Mouse (Mus musculus): ENCODE results near the gene Mdfi. TPM values are rescaled to one million over a fixed set of nuclear protein-coding genes. Genes with fewer than 3 reads are reported as not detected.

Gene Mdfi
- polyA plus RNA-seq (2014; fragmentation: Illumina TruSeq; extraction: RNeasy Lipid Tissue Mini Kit (QIAGEN cat#74804); ENCODE audit: low read depth, low replicate concordance): not detected

DNA sequence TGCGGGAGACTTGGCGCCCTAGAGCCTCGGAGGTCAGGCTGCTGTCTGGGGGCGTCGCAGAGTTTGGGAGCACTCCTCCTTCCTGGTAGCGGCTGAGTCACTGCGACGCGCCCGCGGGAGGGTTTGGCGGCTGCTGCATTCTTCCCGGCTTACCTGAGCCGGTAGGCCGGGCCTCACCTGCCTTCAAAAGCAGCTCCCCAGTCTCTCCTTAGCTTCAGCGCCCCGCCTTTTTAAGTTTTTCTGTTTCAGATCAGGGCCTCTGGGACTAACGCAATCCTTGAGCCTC lies at the start of gene Mdfi:
TSS of gene Mdfi (minus strand) at position 210 of the 286 bp plus-strand sequence.

Other genes with a start within 250 kb of the Mdfi start
- gene Bysl, start 223.2 kb downstream of the Mdfi start, polyA plus RNA-seq (2014; fragmentation: Illumina TruSeq; extraction: RNeasy Lipid Tissue Mini Kit (QIAGEN cat#74804); ENCODE audit: low read depth, low replicate concordance): 1.1 TPM
- gene Med20, start 223.1 kb downstream of the Mdfi start, polyA plus RNA-seq (2014; fragmentation: Illumina TruSeq; extraction: RNeasy Lipid Tissue Mini Kit (QIAGEN cat#74804); ENCODE audit: low read depth, low replicate concordance): 8.6 TPM
- gene Gm20517, start 223.1 kb downstream of the Mdfi start, polyA plus RNA-seq (2014; fragmentation: Illumina TruSeq; extraction: RNeasy Lipid Tissue Mini Kit (QIAGEN cat#74804); ENCODE audit: low read depth, low replicate concordance): 0.32 TPM
- 1.2 TPM for gene Usp49, start 204.0 kb downstream of the Mdfi start, polyA plus RNA-seq (2014; fragmentation: Illumina TruSeq; extraction: RNeasy Lipid Tissue Mini Kit (QIAGEN cat#74804); ENCODE audit: low read depth, low replicate concordance)
- gene Tomm6, start 146.3 kb downstream of the Mdfi start, polyA plus RNA-seq (2014; fragmentation: Illumina TruSeq; extraction: RNeasy Lipid Tissue Mini Kit (QIAGEN cat#74804); ENCODE audit: low read depth, low replicate concordance): 32.8 TPM
- gene Frs3, start 145.7 kb downstream of the Mdfi start, polyA plus RNA-seq (2014; fragmentation: Illumina TruSeq; extraction: RNeasy Lipid Tissue Mini Kit (QIAGEN cat#74804); ENCODE audit: low read depth, low replicate concordance): 0.79 TPM
- gene Gm21981, start 140.2 kb downstream of the Mdfi start, polyA plus RNA-seq (2014; fragmentation: Illumina TruSeq; extraction: RNeasy Lipid Tissue Mini Kit (QIAGEN cat#74804); ENCODE audit: low read depth, low replicate concordance): not detected
- not detected for gene Prickle4, start 140.0 kb downstream of the Mdfi start, polyA plus RNA-seq (2014; fragmentation: Illumina TruSeq; extraction: RNeasy Lipid Tissue Mini Kit (QIAGEN cat#74804); ENCODE audit: low read depth, low replicate concordance)
- gene Pgc, start 107.8 kb downstream of the Mdfi start, polyA plus RNA-seq (2014; fragmentation: Illumina TruSeq; extraction: RNeasy Lipid Tissue Mini Kit (QIAGEN cat#74804); ENCODE audit: low read depth, low replicate concordance): not detected
- 0.77 TPM for gene Tfeb, start 97.7 kb downstream of the Mdfi start, polyA plus RNA-seq (2014; fragmentation: Illumina TruSeq; extraction: RNeasy Lipid Tissue Mini Kit (QIAGEN cat#74804); ENCODE audit: low read depth, low replicate concordance)
- 0.40 TPM for gene Foxp4, start 90.0 kb upstream of the Mdfi start, polyA plus RNA-seq (2014; fragmentation: Illumina TruSeq; extraction: RNeasy Lipid Tissue Mini Kit (QIAGEN cat#74804); ENCODE audit: low read depth, low replicate concordance)
- not detected for gene 1700122O11Rik, start 203.6 kb upstream of the Mdfi start, polyA plus RNA-seq (2014; fragmentation: Illumina TruSeq; extraction: RNeasy Lipid Tissue Mini Kit (QIAGEN cat#74804); ENCODE audit: low read depth, low replicate concordance)

Data from liver, adult 10 weeks (tissue).